18 mouse cellular contexts compared by ENCODE assay signal in the genomic region with DNA sequence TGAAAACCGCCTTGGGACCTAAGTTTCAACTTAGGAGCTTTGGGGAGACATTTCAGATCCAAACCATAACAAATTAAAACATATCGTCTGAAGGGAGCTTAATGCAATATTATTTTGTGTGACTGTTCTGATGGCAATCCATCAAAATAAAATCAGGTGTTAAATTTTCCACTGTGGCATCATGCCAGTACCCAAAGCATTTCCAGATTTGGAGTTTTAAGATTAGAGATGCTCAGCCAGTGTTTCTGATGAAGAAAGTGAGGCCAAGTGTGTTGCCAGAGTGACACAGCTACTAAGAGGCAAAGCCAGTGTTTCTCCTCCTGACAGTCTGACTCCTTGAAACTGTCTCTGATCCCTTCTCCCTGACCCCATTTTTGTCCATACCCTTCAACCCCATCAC.
DNase-seq lines count a peak whose midpoint lies in the region; ATAC-seq and TF ChIP-seq lines count a peak whose summit lies in the region.
"Had no signal": no experiment of that assay in that cellular context is flagged by ENCODE, and none has a peak within 500 bp of the region (broad histone marks: within the 10 kb centered on the region; RNA-seq: fewer than 3 reads in every experiment).

No protein-coding gene starts in this region.

- no peak overlapping the region for H3K4me2 ChIP-seq in embryonic facial prominence, embryonic 12.5 days (replicated peaks)
- no peak overlapping the region for H3K4me2 ChIP-seq in stomach, postnatal 0 days (replicated peaks; ENCODE audit: low read depth)
- H3K4me2 ChIP-seq: forebrain, embryonic 13.5 days; forebrain, embryonic 15.5 days had no signal

- no peak overlapping the region for H3K9ac ChIP-seq in embryonic facial prominence, embryonic 12.5 days
- H3K9ac ChIP-seq in stomach, postnatal 0 days (ENCODE audit: low read length): no peak overlapping the region
- H3K9ac ChIP-seq: forebrain, embryonic 13.5 days; forebrain, embryonic 15.5 days; forebrain, postnatal 0 days had no signal

- H3K9me3 ChIP-seq in embryonic facial prominence, embryonic 12.5 days: no peaks in the 10 kb centered on the region
- no peaks in the 10 kb centered on the region for H3K9me3 ChIP-seq in embryonic facial prominence, embryonic 10.5 days
- H3K9me3 ChIP-seq in stomach, postnatal 0 days (ENCODE audit: control insufficient read depth, low read length): no peaks in the 10 kb centered on the region
- H3K9me3 ChIP-seq: forebrain, embryonic 13.5 days; forebrain, embryonic 15.5 days had no signal

- peaks cover 9% of the 10 kb centered on the region; the same call in 1 of the 2 replicates for H3K4me1 ChIP-seq in embryonic facial prominence, embryonic 12.5 days
- peaks cover 9% of the 10 kb centered on the region for H3K4me1 ChIP-seq in embryonic facial prominence, embryonic 10.5 days
- H3K4me1 ChIP-seq in stomach, postnatal 0 days (replicated peaks; ENCODE audit: control insufficient read depth, insufficient read depth): no peaks in the 10 kb centered on the region
- H3K4me1 ChIP-seq: forebrain, embryonic 13.5 days; forebrain, embryonic 15.5 days had no signal

- TF ChIP-seq CTCF in stomach, postnatal 0 days (IDR thresholded peaks at IDR 0.05; ENCODE audit: low read depth): no peak

- DNase-seq in embryonic facial prominence, embryonic 10.5 days (ENCODE audit: low spot score): no peak
- DNase-seq in adipocyte (ENCODE audit: low spot score): peak; percentile 67
- no peak for DNase-seq in stomach, postnatal 0 days (ENCODE audit: low spot score)
- DNase-seq in thymus, postnatal 36 days: no peak
- DNase-seq: adrenal gland, adult 2 months; adrenal gland, postnatal 10 days; adrenal gland, postnatal 25 days; cerebellum, adult 11-12 months; cerebellum, adult 2 months; cerebellum, adult 9-10 months; cerebellum, postnatal 10 days; cerebellum, postnatal 25 days; forebrain, postnatal 0 days had no signal

- H3K27me3 ChIP-seq in embryonic facial prominence, embryonic 12.5 days: no peaks in the 10 kb centered on the region
- H3K27me3 ChIP-seq in embryonic facial prominence, embryonic 10.5 days (replicated peaks; ENCODE audit: low read depth, poor library complexity, severe bottlenecking): no peaks in the 10 kb centered on the region
- H3K27me3 ChIP-seq in stomach, postnatal 0 days (ENCODE audit: control insufficient read depth, insufficient read depth, low read length): no peaks in the 10 kb centered on the region
- H3K27me3 ChIP-seq: forebrain, embryonic 13.5 days; forebrain, embryonic 15.5 days; Patski had no signal

- H3K36me3 ChIP-seq in embryonic facial prominence, embryonic 12.5 days: no peaks in the 10 kb centered on the region
- no peaks in the 10 kb centered on the region for H3K36me3 ChIP-seq in embryonic facial prominence, embryonic 10.5 days (replicated peaks)
- no peaks in the 10 kb centered on the region for H3K36me3 ChIP-seq in stomach, postnatal 0 days (ENCODE audit: control insufficient read depth, insufficient read depth, low read length)
- H3K36me3 ChIP-seq: forebrain, embryonic 15.5 days had no signal

- no peak overlapping the region for H3K4me3 ChIP-seq in embryonic facial prominence, embryonic 12.5 days
- no peak overlapping the region for H3K4me3 ChIP-seq in embryonic facial prominence, embryonic 10.5 days
- no peak overlapping the region for H3K4me3 ChIP-seq in stomach, postnatal 0 days (ENCODE audit: low read depth, low read length)
- H3K4me3 ChIP-seq: forebrain, embryonic 13.5 days; forebrain, embryonic 15.5 days had no signal

- H3K27ac ChIP-seq in embryonic facial prominence, embryonic 12.5 days: 0 out of 2 replicates have a peak overlapping the region, but pooled peaks have one; percentile 17
- no peak overlapping the region for H3K27ac ChIP-seq in embryonic facial prominence, embryonic 10.5 days (replicated peaks)
- H3K27ac ChIP-seq in stomach, postnatal 0 days (replicated peaks): no peak overlapping the region
- H3K27ac ChIP-seq: forebrain, embryonic 13.5 days; forebrain, embryonic 15.5 days had no signal

- 42% methylated on average over 2 of the region's 2 CpGs for WGBS in embryonic facial prominence, embryonic 12.5 days
- 58% methylated on average over 2 of the region's 2 CpGs for WGBS in embryonic facial prominence, embryonic 10.5 days
- WGBS in stomach, postnatal 0 days: 39% methylated on average over 2 of the region's 2 CpGs

- ATAC-seq in embryonic facial prominence, embryonic 12.5 days (ENCODE audit: insufficient number of reproducible peaks, insufficient read depth, low FRiP score, low TSS enrichment): no peak
- no peak for ATAC-seq in stomach, postnatal 0 days (ENCODE audit: low FRiP score, low TSS enrichment)
- ATAC-seq: activated CD4-positive, CD25-positive, alpha-beta regulatory T cell, adult 4 months; forebrain, embryonic 13.5 days; forebrain, embryonic 15.5 days; forebrain, postnatal 0 days; Patski had no signal

- TF ChIP-seq EP300 in stomach, postnatal 0 days (optimal IDR thresholded peaks at IDR 0.05): no peak
